Mouse (Mus musculus): ENCODE results near the gene Myh9.
"Not testable (repeated sequence)": the region's sequence is repeated elsewhere in the genome, so short reads cannot be mapped to it uniquely, and the experiment has no call there.

Myh9 gene

GRCm38 (mm10) chr15:77867231-77867968 lies 25.4 kb upstream of the Myh9 start:
- not testable (repeated sequence) for DNase-seq (ENCODE audit: low spot score in 2 of 2)

GRCm38 (mm10) chr15:77866583-77867220 lies 24.7 kb upstream of the Myh9 start:
- no peak for DNase-seq (ENCODE audit: low spot score in 2 of 2)

GRCm38 (mm10) chr15:77864063-77864758 lies 22.2 kb upstream of the Myh9 start:
- DNase-seq (ENCODE audit: low spot score in 2 of 2): no peak

- no peak for DNase-seq (ENCODE audit: low spot score in 2 of 2)
Observed at GRCm38 (mm10) chr15:77862991-77863972, 21.3 kb upstream of the Myh9 start.

- no peak for DNase-seq (ENCODE audit: low spot score in 2 of 2)
Observed at GRCm38 (mm10) chr15:77860081-77860665, 18.2 kb upstream of the Myh9 start.

GRCm38 (mm10) chr15:77857662-77858156 lies 15.7 kb upstream of the Myh9 start:
- DNase-seq (ENCODE audit: low spot score in 2 of 2): peak in 1 of 2 experiments; percentile 47

- no peak for DNase-seq (ENCODE audit: low spot score in 2 of 2)
Observed at GRCm38 (mm10) chr15:77856541-77856940, 14.6 kb upstream of the Myh9 start.

- DNase-seq (ENCODE audit: low spot score in 2 of 2): no peak
Observed at GRCm38 (mm10) chr15:77855301-77855700, 13.3 kb upstream of the Myh9 start.

GRCm38 (mm10) chr15:77852001-77852400 lies 10.0 kb upstream of the Myh9 start:
- no peak for DNase-seq (ENCODE audit: low spot score in 2 of 2)

GRCm38 (mm10) chr15:77851136-77851535 lies 9.2 kb upstream of the Myh9 start:
- DNase-seq (ENCODE audit: low spot score in 2 of 2): no peak

GRCm38 (mm10) chr15:77849572-77850229 lies 7.7 kb upstream of the Myh9 start:
- DNase-seq (ENCODE audit: low spot score in 2 of 2): peak; percentile 78 to 83

GRCm38 (mm10) chr15:77849039-77849436 lies 7.1 kb upstream of the Myh9 start:
- DNase-seq (ENCODE audit: low spot score in 2 of 2): no peak

- DNase-seq (ENCODE audit: low spot score in 2 of 2): no peak
Observed at GRCm38 (mm10) chr15:77848415-77849038, 6.6 kb upstream of the Myh9 start.

- no peak for DNase-seq (ENCODE audit: low spot score in 2 of 2)
Observed at GRCm38 (mm10) chr15:77847826-77848225, 5.9 kb upstream of the Myh9 start.

- no peak for DNase-seq (ENCODE audit: low spot score in 2 of 2)
Observed at GRCm38 (mm10) chr15:77847108-77847507, 5.1 kb upstream of the Myh9 start.

GRCm38 (mm10) chr15:77845931-77846595 lies 4.1 kb upstream of the Myh9 start:
- not testable (repeated sequence) for DNase-seq (ENCODE audit: low spot score in 2 of 2)

- DNase-seq (ENCODE audit: low spot score in 2 of 2): no peak
Observed at GRCm38 (mm10) chr15:77844955-77845635, 3.1 kb upstream of the Myh9 start.

GRCm38 (mm10) chr15:77844048-77844447 lies 2.1 kb upstream of the Myh9 start:
- no peak for DNase-seq (ENCODE audit: low spot score in 2 of 2)
